Mouse (Mus musculus): ENCODE measurements at regions not wholly inside any gene's neighbourhood (a gene's known extent, or its start where the extent isn't known, plus 50 kb on each side); places are given as distances from the start of the nearest gene placed in this dataset.

- no peaks in the 10 kb centered on the region for H3K36me3 ChIP-seq (ENCODE audit: control insufficient read depth, insufficient read depth, low read length, poor library complexity, severe bottlenecking)
- no peak overlapping the region for H3K27ac ChIP-seq (ENCODE audit: insufficient read depth, low read depth, low read length, poor library complexity, severe bottlenecking)
- in situ Hi-C loops (cut with MboI; ENCODE audit: low sequenced_read_pairs in 2 of 2, unreplicated experiment in 2 of 2): no loop called here
- no peaks in the 10 kb centered on the region for H3K9me3 ChIP-seq (ENCODE audit: control insufficient read depth, insufficient read depth, low read depth, low read length)
- H3K4me3 ChIP-seq (ENCODE audit: insufficient read depth in 1 of 2, low read depth in 1 of 2, low read length in 2 of 2, poor library complexity in 1 of 2, severe bottlenecking in 1 of 2): no peak overlapping the region
- TF ChIP-seq ZNF384 (IDR thresholded peaks at IDR 0.05; ENCODE audit: low read depth, low read length): peak; percentile 80
- TF ChIP-seq HCFC1 (IDR thresholded peaks at IDR 0.05; ENCODE audit: borderline replicate concordance, insufficient read depth, low read length): no peak
- H3K4me1 ChIP-seq (ENCODE audit: control insufficient read depth in 2 of 2, insufficient read depth in 2 of 2, low read length in 2 of 2, poor library complexity in 1 of 2): no peaks in the 10 kb centered on the region
- no peak for DNase-seq (ENCODE audit: low read depth, low spot score)
- no peak overlapping the region for H3K9ac ChIP-seq (ENCODE audit: insufficient read depth, low read depth, low read length, poor library complexity, severe bottlenecking)
Measured at GRCm38 (mm10) chr3:147260958-147261595, 408.9 kb downstream of the Ttll7 start.

GRCm38 (mm10) chr3:147266556-147266955 is 414.4 kb downstream of the Ttll7 start:
- no peak overlapping the region for H3K27ac ChIP-seq (ENCODE audit: insufficient read depth, low read depth, low read length, poor library complexity, severe bottlenecking)
- TF ChIP-seq MAFK (IDR thresholded peaks at IDR 0.05; ENCODE audit: insufficient read depth, low read depth, low read length) (no peak), CHD2 (IDR thresholded peaks at IDR 0.05; ENCODE audit: low read depth, low read length) (no peak), ZNF384 (IDR thresholded peaks at IDR 0.05; ENCODE audit: low read depth, low read length) (no peak), ZC3H11A (IDR thresholded peaks at IDR 0.05; ENCODE audit: borderline replicate concordance, low read depth, low read length) (no peak), HCFC1 (IDR thresholded peaks at IDR 0.05; ENCODE audit: borderline replicate concordance, insufficient read depth, low read length) (no peak)
- no peaks in the 10 kb centered on the region for H3K4me1 ChIP-seq (ENCODE audit: control insufficient read depth in 2 of 2, insufficient read depth in 2 of 2, low read length in 2 of 2, poor library complexity in 1 of 2)
- no peak overlapping the region for H3K4me3 ChIP-seq (ENCODE audit: insufficient read depth in 1 of 2, low read depth in 1 of 2, low read length in 2 of 2, poor library complexity in 1 of 2, severe bottlenecking in 1 of 2)
- in situ Hi-C loops (cut with MboI; ENCODE audit: low sequenced_read_pairs in 2 of 2, unreplicated experiment in 2 of 2): no loop called here
- DNase-seq (ENCODE audit: low read depth, low spot score): no peak
- no peak overlapping the region for H3K9ac ChIP-seq (ENCODE audit: insufficient read depth, low read depth, low read length, poor library complexity, severe bottlenecking)
- H3K36me3 ChIP-seq (ENCODE audit: control insufficient read depth, insufficient read depth, low read length, poor library complexity, severe bottlenecking): no peaks in the 10 kb centered on the region
- H3K9me3 ChIP-seq (ENCODE audit: control insufficient read depth, insufficient read depth, low read depth, low read length): no peaks in the 10 kb centered on the region

- Histone ChIP-seq H3K4me3 (ENCODE audit: insufficient read depth in 1 of 2, low read depth in 1 of 2, low read length in 2 of 2, poor library complexity in 1 of 2, severe bottlenecking in 1 of 2) (no peak overlapping the region), H3K9me3 (ENCODE audit: control insufficient read depth, insufficient read depth, low read depth, low read length) (no peaks in the 10 kb centered on the region), H3K36me3 (ENCODE audit: control insufficient read depth, insufficient read depth, low read length, poor library complexity, severe bottlenecking) (no peaks in the 10 kb centered on the region), H3K4me1 (ENCODE audit: control insufficient read depth in 2 of 2, insufficient read depth in 2 of 2, low read length in 2 of 2, poor library complexity in 1 of 2) (no peaks in the 10 kb centered on the region), H3K27ac (ENCODE audit: insufficient read depth, low read depth, low read length, poor library complexity, severe bottlenecking) (peak overlapping the region; percentile 45; the same call in 1 of the 2 replicates), H3K9ac (ENCODE audit: insufficient read depth, low read depth, low read length, poor library complexity, severe bottlenecking) (no peak overlapping the region)
- in situ Hi-C loops (cut with MboI; ENCODE audit: low sequenced_read_pairs in 2 of 2, unreplicated experiment in 2 of 2): no loop called here
- no peak for DNase-seq (ENCODE audit: low read depth, low spot score)
- TF ChIP-seq ZNF384 (IDR thresholded peaks at IDR 0.05; ENCODE audit: low read depth, low read length) (no peak), ZC3H11A (IDR thresholded peaks at IDR 0.05; ENCODE audit: borderline replicate concordance, low read depth, low read length) (no peak), HCFC1 (IDR thresholded peaks at IDR 0.05; ENCODE audit: borderline replicate concordance, insufficient read depth, low read length) (no peak), CHD2 (IDR thresholded peaks at IDR 0.05; ENCODE audit: low read depth, low read length) (no peak), MAFK (IDR thresholded peaks at IDR 0.05; ENCODE audit: insufficient read depth, low read depth, low read length) (no peak)
Measured at GRCm38 (mm10) chr3:147273446-147273845, 421.3 kb downstream of the Ttll7 start.

- no peak overlapping the region for H3K27ac ChIP-seq (ENCODE audit: insufficient read depth, low read depth, low read length, poor library complexity, severe bottlenecking)
- no peak for TF ChIP-seq ZNF384 (IDR thresholded peaks at IDR 0.05; ENCODE audit: low read depth, low read length)
- TF ChIP-seq HCFC1 (IDR thresholded peaks at IDR 0.05; ENCODE audit: borderline replicate concordance, insufficient read depth, low read length): no peak
- no peak for TF ChIP-seq MAFK (IDR thresholded peaks at IDR 0.05; ENCODE audit: insufficient read depth, low read depth, low read length)
- no peak for TF ChIP-seq ZC3H11A (IDR thresholded peaks at IDR 0.05; ENCODE audit: borderline replicate concordance, low read depth, low read length)
- in situ Hi-C loops (cut with MboI; ENCODE audit: low sequenced_read_pairs in 2 of 2, unreplicated experiment in 2 of 2): no loop called here
- no peak for DNase-seq (ENCODE audit: low read depth, low spot score)
- no peaks in the 10 kb centered on the region for H3K9me3 ChIP-seq (ENCODE audit: control insufficient read depth, insufficient read depth, low read depth, low read length)
- H3K36me3 ChIP-seq (ENCODE audit: control insufficient read depth, insufficient read depth, low read length, poor library complexity, severe bottlenecking): no peaks in the 10 kb centered on the region
- H3K9ac ChIP-seq (ENCODE audit: insufficient read depth, low read depth, low read length, poor library complexity, severe bottlenecking): no peak overlapping the region
- no peak overlapping the region for H3K4me3 ChIP-seq (ENCODE audit: insufficient read depth in 1 of 2, low read depth in 1 of 2, low read length in 2 of 2, poor library complexity in 1 of 2, severe bottlenecking in 1 of 2)
- H3K4me1 ChIP-seq (ENCODE audit: control insufficient read depth in 2 of 2, insufficient read depth in 2 of 2, low read length in 2 of 2, poor library complexity in 1 of 2): no peaks in the 10 kb centered on the region
Measured at GRCm38 (mm10) chr3:147278602-147279001, 426.4 kb downstream of the Ttll7 start.

GRCm38 (mm10) chr3:147283724-147284123 is 431.6 kb downstream of the Ttll7 start:
- Histone ChIP-seq H3K27ac (ENCODE audit: insufficient read depth, low read depth, low read length, poor library complexity, severe bottlenecking) (no peak overlapping the region), H3K4me1 (ENCODE audit: control insufficient read depth in 2 of 2, insufficient read depth in 2 of 2, low read length in 2 of 2, poor library complexity in 1 of 2) (no peaks in the 10 kb centered on the region), H3K9me3 (ENCODE audit: control insufficient read depth, insufficient read depth, low read depth, low read length) (no peaks in the 10 kb centered on the region), H3K36me3 (ENCODE audit: control insufficient read depth, insufficient read depth, low read length, poor library complexity, severe bottlenecking) (no peaks in the 10 kb centered on the region), H3K4me3 (ENCODE audit: insufficient read depth in 1 of 2, low read depth in 1 of 2, low read length in 2 of 2, poor library complexity in 1 of 2, severe bottlenecking in 1 of 2) (no peak overlapping the region), H3K9ac (ENCODE audit: insufficient read depth, low read depth, low read length, poor library complexity, severe bottlenecking) (no peak overlapping the region)
- TF ChIP-seq ZC3H11A (IDR thresholded peaks at IDR 0.05; ENCODE audit: borderline replicate concordance, low read depth, low read length): no peak
- no peak for TF ChIP-seq ZNF384 (IDR thresholded peaks at IDR 0.05; ENCODE audit: low read depth, low read length)
- TF ChIP-seq MAFK (IDR thresholded peaks at IDR 0.05; ENCODE audit: insufficient read depth, low read depth, low read length): no peak
- no peak for TF ChIP-seq CHD2 (IDR thresholded peaks at IDR 0.05; ENCODE audit: low read depth, low read length)
- TF ChIP-seq HCFC1 (IDR thresholded peaks at IDR 0.05; ENCODE audit: borderline replicate concordance, insufficient read depth, low read length): no peak
- in situ Hi-C loops (cut with MboI; ENCODE audit: low sequenced_read_pairs in 2 of 2, unreplicated experiment in 2 of 2): no loop called here
- no peak for DNase-seq (ENCODE audit: low read depth, low spot score)

All from ES-E14 (cell line).